Mouse (Mus musculus) spleen, postnatal 14 days (tissue): ENCODE data around the gene Bcat2.
A peak's percentile ranks its signal among the peaks of the same experiment; 100 is the strongest.

ENCODE experiments used
- DNase-seq, 2 experiments: peaks; one replicate each; pipeline ENCODE4 v3.0.0; 2021 to 2022; ENCODE audit warnings: low spot score in 2 of 2

The Bcat2 gene

GRCm38 (mm10) chr7:45626571-45627076 is 56.7 kb downstream of the Bcat2 start:
- no peak for DNase-seq

- no peak for DNase-seq
Observed at GRCm38 (mm10) chr7:45627261-45627660, 57.3 kb downstream of the Bcat2 start, which contains the start of gene Rasip1. Gene Rasip1 (plus strand): TSS chr7:45627488.

DNA sequence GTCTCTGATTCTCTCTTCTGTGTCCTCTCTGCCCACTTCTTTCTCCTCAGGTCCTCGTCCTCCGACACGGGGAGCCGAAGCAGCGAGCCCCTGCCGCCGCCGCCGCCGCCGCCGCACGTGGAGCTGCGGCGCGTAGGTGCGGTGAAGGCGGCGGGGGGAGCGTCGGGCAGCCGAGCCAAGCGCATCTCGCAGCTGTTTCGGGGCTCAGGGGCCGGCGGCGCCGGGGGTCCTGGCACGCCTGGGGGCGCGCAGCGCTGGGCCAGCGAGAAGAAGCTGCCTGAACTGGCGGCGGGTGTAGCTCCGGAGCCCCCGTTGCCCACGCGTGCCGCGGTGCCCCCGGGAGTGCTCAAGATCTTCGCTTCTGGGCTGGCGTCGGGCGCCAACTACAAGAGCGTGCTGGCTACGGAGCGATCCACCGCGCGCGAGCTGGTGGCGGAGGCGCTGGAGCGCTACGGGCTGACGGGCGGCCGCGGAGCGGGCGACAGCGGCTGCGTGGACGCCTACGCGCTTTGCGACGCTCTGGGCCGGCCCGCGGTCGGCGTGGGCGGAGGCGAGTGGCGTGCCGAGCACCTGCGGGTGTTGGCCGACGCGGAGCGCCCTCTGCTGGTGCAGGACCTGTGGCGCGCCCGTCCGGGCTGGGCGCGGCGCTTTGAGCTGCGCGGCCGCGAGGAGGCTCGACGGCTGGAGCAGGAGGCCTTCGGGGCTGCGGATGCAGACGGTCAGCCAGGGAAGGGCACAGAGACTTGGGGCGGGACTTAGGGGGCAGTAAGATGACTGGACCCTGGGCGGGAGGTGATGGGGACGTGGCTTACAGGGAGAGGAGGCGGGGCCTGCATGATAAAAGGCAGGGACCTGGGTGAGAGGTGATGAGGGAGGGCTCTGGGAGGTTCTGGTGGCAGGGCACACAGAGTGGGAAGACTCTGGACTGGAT is 58.7 kb downstream of the Bcat2 start:
- peak; percentile 78 to 86 for DNase-seq

DNA sequence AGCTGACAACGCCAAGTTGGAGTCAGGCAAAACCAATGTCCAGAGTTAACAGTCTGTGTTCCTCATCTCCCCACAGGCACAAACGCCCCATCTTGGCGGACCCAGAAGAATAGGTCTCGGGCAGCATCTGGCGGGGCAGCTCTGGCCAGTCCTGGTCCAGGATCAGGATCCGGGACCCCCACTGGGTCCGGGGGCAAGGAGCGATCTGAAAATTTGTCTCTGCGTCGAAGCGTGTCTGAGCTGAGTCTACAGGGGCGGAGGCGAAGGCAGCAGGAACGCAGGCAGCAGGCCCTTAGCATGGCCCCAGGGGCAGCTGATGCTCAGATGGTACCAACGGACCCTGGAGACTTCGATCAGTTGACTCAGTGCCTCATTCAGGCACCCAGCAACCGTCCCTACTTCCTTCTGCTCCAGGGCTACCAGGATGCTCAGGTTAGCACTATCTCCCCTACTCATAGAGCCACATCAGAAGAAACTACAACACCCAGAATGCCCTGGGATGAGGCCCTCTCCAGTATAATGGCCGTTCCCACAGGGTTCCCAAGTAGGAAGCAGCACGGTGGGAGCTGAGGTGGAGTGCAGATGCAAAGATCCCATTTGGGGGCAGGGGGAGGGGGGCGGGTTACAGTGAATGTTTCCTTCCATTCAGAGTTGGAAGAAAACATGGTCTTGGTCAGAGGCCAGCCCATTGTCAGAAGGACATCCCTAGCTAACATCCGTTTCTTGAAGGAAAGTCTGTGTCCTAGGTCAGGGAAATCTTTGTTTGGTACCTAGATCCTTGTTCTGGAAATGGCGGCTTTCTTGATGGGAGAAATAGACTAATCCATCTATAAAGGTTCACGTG is 60.3 kb downstream of the Bcat2 start:
- no peak for DNase-seq

DNA sequence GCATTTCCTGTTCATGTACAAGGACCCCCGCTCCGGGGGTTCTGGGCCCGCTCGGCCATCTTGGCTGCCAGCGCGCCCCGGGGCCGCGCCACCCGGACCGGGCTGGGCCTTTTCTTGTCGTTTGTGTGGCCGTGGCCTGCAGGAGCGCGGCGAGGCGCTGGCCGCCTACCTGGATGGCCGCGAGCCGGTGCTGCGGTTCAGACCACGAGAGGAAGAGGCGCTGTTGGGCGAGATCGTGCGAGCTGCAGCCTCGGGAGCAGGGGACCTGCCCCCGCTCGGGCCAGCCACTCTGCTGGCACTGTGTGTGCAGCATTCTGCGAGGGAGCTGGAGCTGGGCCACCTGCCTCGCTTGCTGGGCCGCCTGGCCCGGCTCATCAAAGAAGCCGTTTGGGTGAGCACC is 62.5 kb downstream of the Bcat2 start:
- no peak for DNase-seq

DNA sequence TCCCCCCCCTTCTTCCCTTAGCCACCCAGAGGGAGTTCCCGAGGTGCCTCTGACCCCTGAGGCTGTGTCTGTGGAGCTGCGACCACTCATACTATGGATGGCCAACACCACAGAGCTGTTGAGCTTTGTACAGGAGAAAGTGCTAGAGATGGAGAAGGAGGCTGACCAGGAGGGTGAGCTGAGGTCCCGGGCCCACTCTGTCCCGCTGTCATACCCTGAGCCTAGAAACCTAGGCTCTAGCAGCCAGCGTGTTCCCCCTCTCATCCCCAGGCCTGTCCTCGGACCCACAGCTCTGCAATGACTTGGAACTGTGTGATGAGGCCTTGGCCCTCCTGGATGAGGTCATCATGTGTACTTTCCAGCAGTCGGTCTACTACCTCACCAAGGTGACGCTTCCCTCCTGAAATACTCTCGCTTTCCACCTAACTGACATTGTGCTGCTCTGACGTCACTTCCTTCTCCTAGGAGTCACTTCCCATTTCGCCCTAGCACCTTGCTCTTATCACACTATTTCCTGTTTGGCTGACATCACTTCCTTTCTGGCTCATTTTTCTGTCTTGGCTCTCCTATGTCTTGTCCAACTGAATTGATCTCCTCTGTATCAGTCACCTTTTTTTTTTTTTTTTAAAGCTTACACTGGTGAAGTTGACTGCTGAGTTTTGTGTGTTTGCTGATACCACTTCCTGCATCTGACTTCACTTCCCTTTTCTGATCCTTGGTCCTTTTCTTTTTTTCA is 65.2 kb downstream of the Bcat2 start:
- DNase-seq = no peak

GRCm38 (mm10) chr7:45635711-45636688 is 66.0 kb downstream of the Bcat2 start:
- no peak for DNase-seq

DNA sequence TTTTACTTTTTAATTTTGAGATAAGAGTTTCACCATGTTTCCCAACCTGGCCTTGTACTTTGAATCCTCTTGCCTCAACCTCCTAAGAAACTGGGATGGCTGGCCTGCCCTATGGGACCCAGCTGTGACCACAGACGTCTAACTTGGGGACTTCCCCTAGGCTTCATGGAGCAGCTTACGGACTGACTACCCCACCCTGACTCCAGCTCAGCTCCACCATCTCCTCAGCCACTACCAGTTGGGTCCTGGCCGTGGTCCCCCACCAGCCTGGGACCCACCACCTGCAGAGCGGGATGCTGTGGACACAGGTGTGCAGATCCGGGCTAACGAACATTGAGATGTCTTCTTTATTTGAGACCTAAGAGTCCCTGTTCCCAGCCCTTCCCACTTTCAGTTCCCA is 67.8 kb downstream of the Bcat2 start:
- no peak for DNase-seq

DNA sequence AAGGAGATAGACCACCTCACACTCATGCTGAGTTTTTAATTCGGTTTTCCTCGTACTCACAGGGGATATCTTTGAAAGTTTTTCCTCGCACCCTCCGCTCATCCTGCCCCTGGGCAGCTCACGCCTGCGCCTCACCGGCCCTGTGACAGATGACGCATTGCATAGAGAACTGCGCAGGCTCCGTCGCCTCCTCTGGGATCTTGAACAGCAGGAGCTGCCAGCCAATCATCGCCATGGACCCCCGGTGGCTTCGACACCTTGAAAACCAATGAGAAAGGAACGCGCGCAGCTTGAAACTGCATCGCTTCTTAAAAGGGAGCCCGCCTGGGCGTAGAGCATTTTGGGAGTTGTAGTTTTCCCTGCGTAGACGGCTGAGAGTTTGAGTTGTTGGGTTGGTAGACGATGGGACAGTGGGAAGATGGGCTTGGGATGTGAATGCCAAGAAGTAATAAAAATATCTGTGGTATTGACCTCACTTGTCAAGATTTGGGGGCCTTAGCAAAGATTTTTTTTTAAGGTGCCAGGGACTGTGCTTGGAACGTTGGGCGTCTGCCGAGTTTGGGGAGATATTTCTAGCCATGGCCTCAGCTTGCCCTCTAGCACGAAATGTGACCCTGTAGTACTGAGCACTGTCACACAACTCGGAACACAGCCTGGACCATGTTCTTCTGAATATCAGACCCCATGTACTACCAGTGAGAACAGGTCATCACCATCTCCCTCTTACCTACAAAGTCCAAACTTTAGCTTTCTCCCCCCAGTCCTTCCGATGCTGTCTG is 68.9 kb downstream of the Bcat2 start:
- DNase-seq = no peak
